Mouse (Mus musculus) midbrain, embryonic 11.5 days (tissue): ENCODE measurements around the gene Cplx1. TPM values are rescaled to one million over a fixed set of nuclear protein-coding genes. Genes with fewer than 3 reads are reported as not detected.
A peak's percentile ranks its signal among the peaks of the same experiment; 100 is the strongest.
"Not testable (repeated sequence)": the region's sequence is repeated elsewhere in the genome, so short reads cannot be mapped to it uniquely, and the experiment has no call there.

ENCODE experiments used
- ATAC-seq: fragments of 200-750 bp; cut with Nextera tagmentation; 2 replicates; pipeline ENCODE4 v1.8.0; 2017; ENCODE audit warnings: moderate TSS enrichment, moderate library complexity; ENCODE audit not compliant: low FRiP score
- DNase-seq: peaks from one replicate; pipeline ENCODE4 v3.0.0; 2015; ENCODE audit warnings: low spot score; ENCODE audit errors: missing footprints
- H3K27ac ChIP-seq: fragments of 300-500 bp; sonication (generic); 2 replicates; pipeline ENCODE4 v1.5.1; 2014; ENCODE audit warnings: low read depth, low read length
- H3K27me3 ChIP-seq: fragments of 300-500 bp; sonication (generic); 2 replicates; pipeline ENCODE4 v1.6.1; 2014; ENCODE audit warnings: mild to moderate bottlenecking, low read length, moderate library complexity, mixed read lengths; ENCODE audit not compliant: control insufficient read depth, insufficient read depth
- H3K36me3 ChIP-seq: fragments of 300-500 bp; sonication (generic); 2 replicates; pipeline ENCODE4 v1.6.1; 2014; ENCODE audit warnings: mild to moderate bottlenecking, low read length, moderate library complexity, mixed read lengths; ENCODE audit not compliant: control insufficient read depth, insufficient read depth
- H3K4me1 ChIP-seq: fragments of 300-500 bp; sonication (generic); 2 replicates; pipeline ENCODE4 v1.6.1; 2014; ENCODE audit warnings: low read length; ENCODE audit not compliant: control insufficient read depth, insufficient read depth
- H3K4me2 ChIP-seq: fragments of 300-500 bp; sonication (generic); 2 replicates; pipeline ENCODE4 v1.6.1; 2014; ENCODE audit warnings: mild to moderate bottlenecking, moderate library complexity
- H3K4me3 ChIP-seq: fragments of 300-500 bp; sonication (generic); 2 replicates; pipeline ENCODE4 v1.5.1; 2014; ENCODE audit warnings: low read depth, low read length
- H3K9ac ChIP-seq: fragments of 300-500 bp; sonication (generic); 2 replicates; pipeline ENCODE4 v1.6.1; 2014; ENCODE audit warnings: low read length
- H3K9me3 ChIP-seq: fragments of 300-500 bp; sonication (generic); 2 replicates; pipeline ENCODE4 v1.6.1; 2016; ENCODE audit warnings: low read length; ENCODE audit not compliant: control insufficient read depth
- WGBS: fragments of 180-500 bp; shearing (Covaris S2); extraction: QIAGEN DNeasy Blood & Tissue Kit; methylation state at CpG from one replicate; pipeline ENCODE4 v1.1.7; 2014; 5-methylcytosine and 5-hydroxymethylcytosine counted together
- polyA plus RNA-seq: library from polyadenylated mRNA; unstranded; fragments of >200 nt; fragmentation: Nextera tagmentation; extraction: Ambion mirVana; gene quantifications from 2 replicates; pipeline ENCODE4 v1.2.1, GENCODE M21; 2014

Cplx1 gene
- polyA plus RNA-seq, 1 experiment from 2014 or later = 8.7 TPM

DNA sequence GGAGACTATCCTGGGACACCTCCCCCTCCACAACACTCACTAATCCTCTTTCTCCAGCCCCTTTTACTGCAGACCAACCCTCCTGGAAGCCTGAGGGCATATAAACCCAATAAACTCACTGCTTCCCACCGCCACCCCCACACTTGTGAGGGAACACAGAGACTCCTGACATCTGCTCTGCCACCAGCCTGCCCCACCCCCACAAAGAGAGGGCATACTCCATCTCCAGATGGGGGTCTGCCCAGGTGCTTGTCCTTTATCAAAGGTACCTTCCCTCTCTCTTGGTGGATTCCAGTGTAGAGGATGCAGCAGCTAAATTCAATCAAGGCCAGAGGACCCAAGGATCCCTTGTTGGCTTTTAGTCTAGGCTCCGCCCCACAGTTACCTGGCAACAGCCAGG is 28.8 kb downstream of the Cplx1 start:
- Histone ChIP-seq H3K27ac (no peak overlapping the region), H3K4me2 (no peak overlapping the region), H3K27me3 (no peaks in the 10 kb centered on the region), H3K4me3 (no peak overlapping the region), H3K36me3 (no peaks in the 10 kb centered on the region), H3K4me1 (no peaks in the 10 kb centered on the region), H3K9ac (no peak overlapping the region), H3K9me3 (no peaks in the 10 kb centered on the region)
- 83% methylated on average over 2 of the region's 2 CpGs for WGBS
- ATAC-seq (no peak), DNase-seq (no peak)

DNA sequence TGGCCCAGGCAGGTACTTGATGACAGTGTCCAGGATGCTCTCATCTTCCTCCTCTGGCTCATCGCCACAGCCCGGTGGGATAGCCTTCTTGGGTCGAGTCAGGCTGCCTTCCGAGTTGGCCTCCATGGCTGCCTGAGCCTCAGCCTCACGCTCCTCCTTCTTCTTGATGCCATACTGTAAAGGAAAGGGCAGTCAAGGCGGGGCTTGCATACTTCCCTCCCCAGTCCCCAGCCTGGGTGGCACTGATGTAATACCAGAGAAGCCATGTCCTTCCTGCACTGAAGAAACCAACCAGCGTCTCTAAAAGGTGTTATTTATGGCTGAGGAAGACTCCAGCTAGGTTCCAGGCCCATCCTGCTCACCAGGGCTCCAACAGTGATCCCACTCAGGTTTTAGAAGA is 29.7 kb downstream of the Cplx1 start:
- no peaks in the 10 kb centered on the region for H3K9me3 ChIP-seq
- WGBS = 92% methylated on average over 7 of the region's 7 CpGs

DNA sequence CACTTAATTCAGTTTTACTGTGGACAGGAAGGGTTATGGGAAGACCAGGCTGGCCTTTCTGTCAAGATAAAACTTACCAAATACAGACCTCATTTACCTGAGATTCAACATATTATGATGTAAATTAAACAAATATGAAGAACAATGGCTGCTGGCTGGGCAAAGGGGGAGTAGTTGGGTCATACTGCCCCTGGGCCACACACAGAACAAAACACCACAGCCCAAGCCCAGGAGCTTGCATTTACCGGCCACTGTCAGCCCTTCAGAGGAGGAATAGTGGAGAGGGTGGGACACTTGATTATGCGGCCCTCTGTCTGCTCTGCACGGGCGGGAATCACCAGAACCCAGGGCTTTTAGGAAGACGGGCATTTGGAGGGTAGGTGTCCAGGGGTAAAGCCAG is 30.9 kb downstream of the Cplx1 start:
- 67% methylated on average over 5 of the region's 5 CpGs for WGBS
- Histone ChIP-seq H3K9me3 (no peaks in the 10 kb centered on the region), H3K27me3 (no peaks in the 10 kb centered on the region), H3K4me2 (no peak overlapping the region), H3K36me3 (no peaks in the 10 kb centered on the region), H3K27ac (no peak overlapping the region), H3K9ac (no peak overlapping the region), H3K4me3 (no peak overlapping the region), H3K4me1 (no peaks in the 10 kb centered on the region)
- ATAC-seq (no peak), DNase-seq (no peak)

More for the DNA sequence above, 29.7 kb downstream of the Cplx1 start:
- Histone ChIP-seq H3K4me3 (no peak overlapping the region), H3K4me2 (no peak overlapping the region), H3K27me3 (no peaks in the 10 kb centered on the region), H3K36me3 (no peaks in the 10 kb centered on the region), H3K4me1 (no peaks in the 10 kb centered on the region), H3K27ac (no peak overlapping the region), H3K9ac (no peak overlapping the region)
- no peak for DNase-seq
- ATAC-seq = no peak

DNA sequence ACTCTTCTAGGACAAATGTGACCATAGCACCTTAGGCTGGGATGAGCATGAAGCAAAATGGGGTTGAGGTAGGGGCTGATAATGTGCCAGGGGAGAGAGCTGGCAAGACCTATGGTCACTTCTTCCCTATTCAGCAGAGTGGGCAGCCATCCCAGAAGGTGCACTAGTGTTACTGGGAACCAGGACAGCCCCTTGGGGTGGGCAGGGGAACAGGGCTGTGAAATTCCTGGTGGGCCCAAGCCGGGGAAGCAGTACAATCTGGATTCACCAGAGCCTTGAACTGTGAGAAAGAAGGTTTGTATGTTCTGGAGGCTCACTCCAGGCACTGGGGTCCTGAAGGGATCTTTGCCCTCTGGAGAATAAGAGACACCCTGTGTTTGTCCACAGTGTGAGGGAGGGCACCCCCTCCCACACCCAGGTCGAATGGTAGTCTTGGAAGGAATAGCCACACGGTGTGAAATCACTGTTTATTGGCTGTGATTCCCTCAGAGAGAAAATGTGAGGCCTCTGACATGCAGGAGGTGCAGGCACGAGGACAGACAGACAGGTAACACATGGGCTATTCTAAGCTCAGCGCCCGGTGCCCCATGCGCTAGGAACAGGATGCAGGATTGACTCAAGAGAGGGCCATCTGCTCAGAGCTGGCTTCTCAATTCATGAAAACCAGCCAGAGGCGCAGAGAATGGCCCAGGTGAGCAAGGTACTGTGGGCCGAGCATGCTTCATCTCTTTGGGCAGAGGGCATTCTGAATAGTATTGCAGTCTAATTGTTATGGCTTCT is 31.5 kb downstream of the Cplx1 start:
- Histone ChIP-seq H3K9me3 (no peaks in the 10 kb centered on the region), H3K9ac (no peak overlapping the region), H3K4me3 (no peak overlapping the region), H3K27ac (no peak overlapping the region), H3K27me3 (no peaks in the 10 kb centered on the region), H3K4me2 (no peak overlapping the region), H3K36me3 (no peaks in the 10 kb centered on the region), H3K4me1 (no peaks in the 10 kb centered on the region)
- WGBS = 84% methylated on average over 9 of the region's 9 CpGs
- DNase-seq (no peak), ATAC-seq (no peak)

DNA sequence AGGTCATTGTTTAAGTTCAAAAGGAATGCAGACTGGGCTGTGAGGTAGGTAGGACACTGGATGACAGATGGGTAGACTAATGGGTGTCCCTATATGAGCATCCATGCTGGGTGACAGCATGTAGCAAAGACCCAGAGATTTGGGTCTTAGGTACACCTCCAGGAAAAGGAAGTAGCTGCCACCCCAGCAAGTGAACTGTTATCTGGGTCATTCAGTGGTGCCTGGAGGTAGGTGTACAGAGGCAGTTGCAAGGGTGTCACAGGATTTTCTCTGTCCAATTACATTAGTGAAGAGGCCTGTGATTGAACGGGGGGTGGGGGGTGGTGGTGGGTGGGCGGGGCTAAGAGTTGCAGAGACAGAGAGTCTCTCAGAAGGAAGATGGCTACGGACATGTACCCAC is 33.2 kb downstream of the Cplx1 start:
- H3K36me3 ChIP-seq = no peaks in the 10 kb centered on the region
- no peaks in the 10 kb centered on the region for H3K27me3 ChIP-seq
- no peak overlapping the region for H3K4me2 ChIP-seq
- H3K4me1 ChIP-seq = no peaks in the 10 kb centered on the region
- H3K27ac ChIP-seq = no peak overlapping the region
- no peaks in the 10 kb centered on the region for H3K9me3 ChIP-seq
- DNase-seq (no peak), ATAC-seq (no peak)
- H3K9ac ChIP-seq = no peak overlapping the region
- 92% methylated on average over 3 of the region's 3 CpGs for WGBS
- no peak overlapping the region for H3K4me3 ChIP-seq

DNA sequence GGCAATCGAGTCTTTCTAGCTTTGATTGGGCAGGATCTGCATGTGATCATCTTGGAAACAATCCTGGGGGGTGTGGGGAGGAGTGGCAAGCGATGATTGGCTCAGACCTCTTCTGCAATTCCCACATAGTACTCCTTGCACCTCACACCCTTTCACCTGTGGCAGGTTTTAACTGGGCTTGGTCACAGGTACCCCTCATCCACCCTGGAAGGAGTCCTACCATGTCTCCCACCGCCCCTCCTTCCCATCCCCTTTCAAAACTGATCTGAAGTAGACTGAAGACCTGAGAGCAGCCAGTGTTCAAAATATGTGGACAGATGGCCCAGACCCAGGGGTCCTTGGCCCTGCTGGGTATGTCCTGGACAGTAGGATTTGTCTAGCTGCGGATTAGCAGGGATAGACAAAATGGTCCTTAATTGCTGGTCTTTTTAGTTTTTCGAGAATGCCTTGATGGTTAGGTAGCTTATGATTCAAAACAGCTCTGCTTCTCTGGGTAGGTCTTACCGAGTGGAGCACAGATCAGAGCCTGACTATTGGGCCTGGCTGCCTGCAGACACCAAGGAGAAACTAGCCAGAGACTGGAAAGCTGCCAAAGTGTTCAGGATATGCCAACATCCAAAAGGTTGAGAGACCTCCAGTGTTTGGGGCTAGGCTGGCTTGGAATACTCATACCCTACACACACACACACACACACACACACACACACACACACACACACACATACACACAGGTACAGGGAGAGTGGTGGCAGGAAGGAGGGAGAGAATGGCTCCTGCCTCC is 34.1 kb downstream of the Cplx1 start:
- Histone ChIP-seq H3K9ac (no peak overlapping the region), H3K9me3 (no peaks in the 10 kb centered on the region), H3K36me3 (no peaks in the 10 kb centered on the region), H3K4me1 (no peaks in the 10 kb centered on the region), H3K4me3 (no peak overlapping the region), H3K4me2 (no peak overlapping the region), H3K27ac (no peak overlapping the region), H3K27me3 (no peaks in the 10 kb centered on the region)
- WGBS = 67% methylated on average over 6 of the region's 6 CpGs
- ATAC-seq = no peak
- no peak for DNase-seq

DNA sequence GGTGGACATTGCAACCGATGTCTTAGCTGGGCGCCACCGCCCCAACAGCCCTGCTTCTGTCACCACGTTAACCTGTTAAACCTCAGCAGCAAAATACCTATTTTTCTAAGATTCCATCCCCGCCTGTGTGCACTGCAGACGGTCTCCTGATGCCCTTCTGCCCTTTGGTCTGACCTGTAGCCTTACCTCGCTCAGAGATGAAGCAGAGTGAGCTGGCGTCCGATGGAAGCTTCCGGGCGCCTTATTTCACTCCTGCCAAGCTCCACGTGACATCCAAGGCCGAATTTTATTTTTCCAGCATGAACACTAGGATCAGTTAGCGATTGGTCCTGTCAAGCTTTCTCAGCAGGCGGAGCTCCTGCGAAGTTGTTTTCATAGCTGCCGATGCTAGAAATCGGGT is 47.5 kb downstream of the Cplx1 start:
- no peak overlapping the region for H3K4me2 ChIP-seq
- 95% methylated on average over 18 of the region's 18 CpGs for WGBS
- no peak for ATAC-seq
- no peaks in the 10 kb centered on the region for H3K4me1 ChIP-seq
- peaks cover 31% of the 10 kb centered on the region for H3K36me3 ChIP-seq
- H3K4me3 ChIP-seq = no peak overlapping the region
- H3K9ac ChIP-seq = no peak overlapping the region
- no peak overlapping the region for H3K27ac ChIP-seq
- no peak for DNase-seq
- H3K9me3 ChIP-seq = no peaks in the 10 kb centered on the region
- H3K27me3 ChIP-seq = no peaks in the 10 kb centered on the region

DNA sequence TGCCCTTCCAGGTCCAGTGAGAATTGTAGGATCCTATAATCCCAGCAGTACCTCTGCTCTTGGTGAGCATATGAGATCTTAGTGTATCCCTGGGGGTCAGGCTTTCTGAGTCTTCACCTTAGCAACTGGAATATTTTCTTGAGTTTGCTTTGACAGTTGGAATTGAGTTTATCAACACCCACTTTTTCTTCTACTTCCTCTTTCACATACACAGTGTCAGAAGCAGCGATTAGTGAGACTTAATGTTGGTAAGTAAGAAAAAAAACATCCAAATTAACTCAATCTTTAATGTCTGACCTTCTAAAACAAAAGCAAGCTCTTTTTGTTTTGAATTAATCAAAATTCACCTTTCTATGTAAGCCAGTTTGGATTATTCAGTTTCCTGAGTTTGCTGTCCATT is 48.3 kb downstream of the Cplx1 start:
- Histone ChIP-seq H3K9me3 (no peaks in the 10 kb centered on the region), H3K4me1 (no peaks in the 10 kb centered on the region), H3K27me3 (no peaks in the 10 kb centered on the region), H3K4me2 (no peak overlapping the region), H3K9ac (no peak overlapping the region), H3K4me3 (no peak overlapping the region), H3K27ac (no peak overlapping the region), H3K36me3 (peaks cover 31% of the 10 kb centered on the region)
- ATAC-seq = no peak
- DNase-seq = no peak
- 94% methylated on average over 1 of the region's 1 CpGs for WGBS

DNA sequence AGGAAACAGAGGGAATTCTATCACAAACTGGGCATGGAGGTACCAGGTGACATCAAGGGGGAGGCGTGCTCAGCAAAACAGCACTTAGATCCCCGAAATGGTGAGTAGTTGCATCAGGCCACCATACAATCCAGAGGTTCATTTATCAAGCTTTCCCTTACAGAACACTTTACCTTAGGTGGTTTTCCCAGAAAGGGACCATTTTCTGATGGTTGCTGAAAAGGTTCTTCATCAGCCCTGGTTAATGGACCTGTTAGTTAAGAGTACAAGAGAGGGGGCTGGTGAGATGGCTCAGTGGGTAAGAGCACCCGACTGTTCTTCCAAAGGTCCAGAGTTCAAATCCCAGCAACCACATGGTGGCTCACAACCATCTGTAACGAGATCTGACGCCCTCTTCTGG is 63.7 kb downstream of the Cplx1 start:
- DNase-seq = peak; percentile 67
- not testable (repeated sequence) for H3K27me3 ChIP-seq, H3K9me3 ChIP-seq, H3K27ac ChIP-seq, H3K4me2 ChIP-seq, H3K9ac ChIP-seq, ATAC-seq, H3K4me3 ChIP-seq, H3K4me1 ChIP-seq
- 95% methylated on average over 4 of the region's 5 CpGs for WGBS
- peaks cover 19% of the 10 kb centered on the region for H3K36me3 ChIP-seq
